Mouse (Mus musculus) cerebellum, adult 2 months (tissue): ENCODE measurements around the gene Abce1.

ENCODE experiments used
- CTCF ChIP-seq: fragments of 200-500 bp; IDR thresholded peaks from 2 replicates; pipeline ENCODE4 v1.5.1; 2011; ENCODE audit warnings: low read depth, mild to moderate bottlenecking, control low read depth, low read length, moderate library complexity, borderline replicate concordance; ENCODE audit not compliant: insufficient read depth
- POLR2A ChIP-seq: fragments of 200-500 bp; IDR thresholded peaks from 2 replicates; pipeline ENCODE4 v1.6.1; 2011; ENCODE audit warnings: low read length, control low read depth, borderline replicate concordance; ENCODE audit not compliant: insufficient read depth

DNA sequence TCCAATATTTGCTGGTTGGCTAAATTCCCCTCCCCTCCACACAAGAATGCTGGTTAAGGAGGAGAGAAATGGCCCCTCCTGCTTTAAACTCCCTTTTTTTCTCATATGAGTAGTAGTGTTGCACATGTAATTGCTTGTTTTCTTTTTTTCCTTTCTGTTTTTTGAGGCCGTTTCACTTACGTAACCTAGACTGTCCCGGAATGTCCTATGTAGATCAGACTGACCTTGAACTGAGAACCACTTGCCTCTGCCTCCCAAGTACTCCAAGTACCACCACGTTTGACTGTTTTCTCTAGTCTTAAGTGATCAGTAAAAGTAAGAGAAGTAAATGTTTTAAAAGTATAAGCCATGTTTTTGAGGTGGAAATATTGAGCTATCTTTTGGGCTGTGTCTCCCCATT lies 57.8 kb downstream of the Abce1 start:
- TF ChIP-seq CTCF, result no peak
- TF ChIP-seq POLR2A, result no peak
